Mouse (Mus musculus): Measurements from ENCODE around the gene Gns.
A peak's percentile ranks its signal among the peaks of the same experiment; 100 is the strongest.
"Not testable (repeated sequence)": the region's sequence is repeated elsewhere in the genome, so short reads cannot be mapped to it uniquely, and the experiment has no call there.

Gns gene

DNA sequence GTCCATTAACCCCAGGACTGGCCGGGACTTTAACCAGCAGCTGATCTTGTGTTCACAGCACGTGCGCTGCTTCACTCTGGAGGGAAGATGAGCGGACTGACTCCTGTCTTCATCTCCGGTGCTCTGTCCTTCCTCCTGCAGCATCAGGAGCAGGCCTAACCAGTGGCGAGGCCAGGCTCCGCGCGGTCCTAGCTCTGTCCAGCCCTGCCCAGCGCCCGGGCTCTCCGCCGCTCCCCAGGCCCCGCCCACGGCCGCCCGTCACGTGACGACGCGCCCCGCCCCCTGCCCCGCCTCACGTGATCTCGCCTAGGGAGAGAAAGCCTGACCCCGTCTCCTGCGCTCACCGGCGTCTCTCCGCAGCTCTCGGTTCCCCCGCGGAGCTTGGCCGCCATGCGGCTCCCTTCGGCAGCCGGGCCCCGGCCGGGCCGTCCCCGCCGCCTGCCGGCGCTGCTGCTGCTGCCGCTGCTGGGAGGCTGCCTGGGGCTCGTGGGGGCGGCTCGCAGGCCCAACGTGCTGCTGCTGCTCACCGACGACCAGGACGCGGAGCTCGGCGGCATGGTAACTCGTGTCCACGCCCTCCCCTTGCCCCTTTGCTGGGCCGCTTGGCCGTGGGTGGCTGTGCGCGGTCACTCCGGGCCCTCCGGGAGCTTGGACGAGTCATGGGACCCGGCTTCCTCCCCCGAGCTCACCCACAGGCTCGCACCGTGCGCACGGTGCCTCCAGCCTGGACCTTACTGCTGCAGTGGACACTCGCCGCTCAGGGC lies at the start of gene Gns:
Gene Gns, plus strand, starts transcription at position 290 of the 764 bp plus-strand sequence.
- DNase-seq: peak; percentile 86 to 87

DNA sequence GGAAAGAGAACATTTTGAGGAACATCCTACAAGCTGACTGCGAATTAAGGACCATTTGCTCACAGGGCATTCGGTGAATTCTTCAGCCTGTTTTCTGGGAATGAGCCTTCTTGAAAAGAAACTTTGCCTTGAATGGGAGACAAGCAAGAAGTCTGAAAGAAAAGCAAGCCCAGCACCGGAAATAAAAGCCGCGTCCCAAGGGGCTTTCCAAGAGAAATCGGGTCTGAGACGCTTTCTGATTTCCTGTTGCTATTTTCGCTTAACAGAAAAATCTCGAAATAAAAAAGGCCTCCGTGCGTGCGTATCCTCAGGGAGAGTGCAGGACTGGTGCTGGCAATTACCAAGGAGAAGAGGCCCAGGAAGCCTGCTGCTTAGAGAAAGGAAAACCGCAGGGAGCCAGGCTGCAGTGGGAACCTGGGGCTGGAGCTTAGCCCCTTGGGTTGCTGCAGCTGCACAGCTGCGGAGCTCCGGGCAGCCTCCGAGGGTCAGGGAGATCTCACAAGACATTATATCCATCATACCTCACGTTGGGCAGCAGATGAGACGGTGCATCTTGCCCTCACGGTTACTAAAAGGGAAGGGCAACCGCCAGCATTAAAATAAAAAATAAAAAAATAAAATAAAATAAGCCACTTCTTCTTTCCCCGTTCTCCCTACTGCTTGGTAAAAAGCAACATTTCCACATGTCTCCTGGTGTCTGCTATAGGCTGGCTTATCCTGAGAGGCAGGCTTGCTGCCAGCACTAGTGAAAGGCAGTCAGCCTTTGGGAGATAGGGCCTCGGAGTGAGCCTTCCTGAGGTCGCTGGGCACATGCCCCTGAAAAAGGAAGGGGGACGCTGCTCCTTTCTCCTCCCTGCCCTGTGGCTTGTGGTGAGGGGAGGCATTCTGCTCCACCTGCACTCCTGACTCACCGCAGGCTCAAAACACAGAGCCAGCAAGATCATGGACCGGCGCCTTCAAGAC lies 49.3 kb upstream of the Gns start:
- DNase-seq: peak; percentile 12 to 14

GRCm38 (mm10) chr10:121316361-121316760 lies 48.5 kb upstream of the Gns start:
- DNase-seq: peak; percentile 13 to 15

DNA sequence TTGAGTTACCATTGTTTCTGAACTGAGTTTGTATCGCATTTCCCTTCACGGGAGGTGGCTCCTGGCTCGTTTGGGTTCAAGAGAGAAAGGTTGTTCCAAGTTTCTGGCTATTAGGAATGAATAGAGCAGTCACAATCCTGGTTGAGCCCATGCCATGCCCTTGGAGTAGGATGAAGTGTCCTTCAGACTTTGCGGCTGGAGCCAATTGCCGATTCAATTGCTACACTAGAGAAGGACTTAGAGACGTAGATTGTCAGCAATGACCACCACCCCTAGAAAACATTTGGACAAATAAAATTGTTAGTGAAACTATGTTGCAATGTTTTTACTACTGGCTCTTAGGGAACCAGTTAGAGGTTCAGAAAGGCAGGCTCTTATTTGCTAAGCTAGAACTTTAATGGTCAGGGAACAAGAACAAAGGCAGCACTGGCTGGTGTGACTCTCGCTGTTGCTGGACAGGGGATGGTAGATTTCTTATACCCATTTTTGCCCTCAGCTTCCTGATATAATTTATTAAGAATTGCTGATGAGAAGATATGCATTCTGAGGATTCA lies 46.4 kb upstream of the Gns start:
- no peak for DNase-seq

- DNase-seq: no peak
Measured at GRCm38 (mm10) chr10:121323493-121323892, 41.4 kb upstream of the Gns start.

- DNase-seq: peak; percentile 39
Measured at GRCm38 (mm10) chr10:121326167-121326566, 38.7 kb upstream of the Gns start.

GRCm38 (mm10) chr10:121329586-121329985 lies 35.3 kb upstream of the Gns start:
- DNase-seq: no peak

GRCm38 (mm10) chr10:121330940-121331339 lies 34.0 kb upstream of the Gns start:
- peak; percentile 80 to 82 for DNase-seq

GRCm38 (mm10) chr10:121334576-121334975 lies 30.3 kb upstream of the Gns start:
- peak; percentile 82 to 83 for DNase-seq

DNA sequence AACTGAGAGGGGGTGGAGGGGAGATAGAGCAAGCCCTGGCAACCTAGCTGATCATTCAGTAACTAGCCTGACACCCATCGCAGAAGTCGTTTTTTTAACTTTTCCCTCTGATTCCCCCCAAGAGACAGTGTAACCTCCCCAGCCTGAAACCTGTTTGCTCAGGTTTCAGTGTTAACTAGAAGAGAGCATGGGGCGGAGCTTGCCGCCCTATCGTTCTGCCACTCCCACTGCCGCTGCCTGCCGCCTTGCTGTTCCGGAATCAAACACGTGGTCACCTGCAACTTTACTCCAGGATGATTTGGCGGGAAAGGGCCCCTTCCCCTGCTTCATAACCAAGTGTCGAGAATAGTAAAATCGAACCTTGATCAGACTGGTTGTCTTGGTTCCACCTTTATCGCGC lies 28.4 kb upstream of the Gns start:
- not testable (repeated sequence) for DNase-seq

GRCm38 (mm10) chr10:121340754-121341593 lies 23.9 kb upstream of the Gns start:
- DNase-seq: no peak

GRCm38 (mm10) chr10:121342260-121342659 lies 22.6 kb upstream of the Gns start:
- DNase-seq: no peak

GRCm38 (mm10) chr10:121343867-121344266 lies 21.0 kb upstream of the Gns start:
- DNase-seq: no peak

DNA sequence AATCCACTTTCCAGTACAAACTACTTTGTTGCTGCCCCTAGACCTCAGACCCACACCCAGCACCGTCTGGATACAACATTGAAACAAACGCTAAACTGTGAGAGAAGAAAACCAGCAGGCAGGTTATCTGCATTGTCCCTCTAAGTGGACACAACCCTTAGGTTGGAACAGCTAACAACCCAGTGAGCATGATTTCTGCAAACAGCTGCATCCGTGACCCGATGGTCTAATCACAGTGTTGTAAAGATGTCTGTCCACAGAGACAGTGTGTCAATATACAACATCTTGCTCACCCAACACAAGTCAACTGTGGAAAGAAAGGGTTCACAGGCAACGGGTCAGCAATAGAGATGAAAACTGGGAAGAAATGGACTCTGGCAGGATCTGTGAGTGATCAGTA lies 15.6 kb upstream of the Gns start:
- DNase-seq: no peak

DNA sequence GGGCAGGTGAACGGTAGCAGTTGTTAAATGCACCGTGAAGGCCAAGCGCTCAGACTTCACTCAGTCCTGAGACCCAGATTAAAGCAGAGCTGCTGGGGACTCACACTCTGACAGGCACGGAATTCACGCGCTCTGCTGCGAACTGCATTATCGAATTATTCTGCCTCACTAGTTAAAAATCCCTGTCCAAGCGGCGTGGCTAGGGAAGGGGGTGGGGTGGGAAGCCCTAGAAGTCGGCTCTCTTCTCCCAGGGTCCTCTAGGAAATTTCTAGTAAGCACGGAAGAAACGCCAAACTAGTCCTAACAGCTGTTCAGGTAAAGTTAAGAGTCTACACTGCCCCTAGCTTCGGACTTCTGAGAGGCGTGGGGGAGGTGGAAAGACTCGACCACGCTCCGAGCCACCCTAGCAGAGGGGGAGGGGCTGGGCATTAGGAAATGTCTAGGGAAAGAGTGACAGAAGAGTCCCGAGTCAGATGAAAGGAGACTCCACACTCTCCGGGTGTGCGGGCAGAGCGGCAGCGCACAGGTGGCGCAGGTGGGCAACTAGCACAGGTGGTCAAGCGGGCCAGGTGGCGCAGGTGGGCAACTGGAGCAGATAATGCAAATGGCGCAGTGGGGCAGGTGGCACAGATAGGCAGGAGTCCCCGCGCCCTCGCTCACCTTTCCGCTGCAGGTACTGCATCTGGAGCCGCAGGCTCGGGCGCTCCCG lies 14.4 kb upstream of the Gns start:
- DNase-seq: peak; percentile 25 to 37

DNA sequence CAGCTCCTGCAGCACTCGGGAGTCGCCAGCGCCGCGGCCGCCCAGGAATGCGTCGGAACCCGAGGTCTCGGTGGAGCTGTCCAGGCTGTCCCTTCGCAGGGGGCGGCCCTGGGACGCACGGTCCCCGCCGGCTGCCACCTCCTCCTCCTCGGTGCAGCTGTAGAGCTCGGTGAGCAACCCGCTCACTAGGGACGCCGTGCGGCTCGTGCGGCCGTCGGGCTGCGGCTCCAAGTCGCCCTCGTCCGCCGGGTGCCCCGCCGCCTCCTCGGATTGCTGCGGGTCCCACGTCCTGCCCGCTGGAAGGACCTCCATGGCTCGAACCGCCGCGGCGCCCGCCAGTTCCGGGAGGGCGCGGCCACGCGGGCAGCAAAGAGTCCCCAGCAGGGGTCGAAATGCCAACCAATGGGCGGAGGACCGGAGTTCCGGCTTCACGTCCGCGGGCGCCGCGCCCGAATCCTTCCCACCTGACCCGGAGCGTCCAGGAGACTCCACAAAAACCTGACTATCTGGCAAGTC lies 13.8 kb upstream of the Gns start, which contains the start of gene Tbc1d30:
Gene Tbc1d30, minus strand, starts transcription at position 213 of the 516 bp plus-strand sequence.
- DNase-seq: peak; percentile 52 to 55

- DNase-seq: no peak
Measured at GRCm38 (mm10) chr10:121351692-121352290, 13.1 kb upstream of the Gns start.

GRCm38 (mm10) chr10:121360358-121360757 lies 4.5 kb upstream of the Gns start:
- no peak for DNase-seq

GRCm38 (mm10) chr10:121363201-121363600 lies 1.7 kb upstream of the Gns start:
- no peak for DNase-seq

GRCm38 (mm10) chr10:121364306-121364705 lies 584 bp upstream of the Gns start:
- DNase-seq: peak in 1 of 2 experiments; percentile 19

DNA sequence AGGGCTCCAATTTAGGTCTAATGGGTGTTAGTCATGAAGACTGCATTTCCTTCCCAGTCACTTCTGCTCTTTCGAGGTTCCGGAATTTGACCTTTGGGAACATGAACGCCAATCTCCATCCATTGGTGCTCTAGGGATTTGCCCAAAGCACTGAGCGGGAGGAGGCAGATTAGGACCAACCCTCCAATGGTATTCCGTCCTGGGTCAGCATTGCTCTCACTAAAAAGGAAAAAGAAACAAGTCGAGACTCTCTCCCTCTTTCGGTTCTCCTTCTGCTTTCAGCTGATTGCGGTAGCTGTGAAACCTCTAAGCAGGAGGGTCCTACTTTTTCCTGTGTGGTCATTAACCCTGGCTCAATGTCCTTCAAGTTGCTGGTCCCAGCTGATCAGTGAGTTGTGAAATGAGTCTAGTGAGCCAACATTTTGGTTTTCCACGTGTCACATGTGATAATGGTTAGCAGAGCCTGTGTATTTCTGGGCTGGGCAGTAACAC lies 937 bp downstream of the Gns start:
- DNase-seq: peak; percentile 50 to 51

All from B cell, adult 2 months (primary cell).